Mouse (Mus musculus) liver, embryonic 11.5 days (tissue): Measurements from ENCODE around the gene Map2k6. TPM values are rescaled to one million over a fixed set of nuclear protein-coding genes. Genes with fewer than 3 reads are reported as not detected.

ENCODE experiments used
- ATAC-seq: fragments of 200-750 bp; cut with Nextera tagmentation; replicated peaks from 2 replicates; pipeline ENCODE4 v1.8.0; 2017; ENCODE audit warnings: moderate number of reproducible peaks, mild to moderate bottlenecking, moderate TSS enrichment, moderate library complexity; ENCODE audit not compliant: low FRiP score
- DNase-seq: peaks from one replicate; pipeline ENCODE4 v3.0.0-alpha.2; 2017; ENCODE audit warnings: low spot score
- H3K27ac ChIP-seq: fragments of 300-500 bp; sonication (generic); 2 replicates; pipeline ENCODE4 v1.5.1; 2014; ENCODE audit warnings: mild to moderate bottlenecking, low read depth, low read length, control low read depth
- H3K27me3 ChIP-seq: fragments of 300-500 bp; sonication (generic); replicated peaks from 2 replicates; pipeline ENCODE4 v1.6.1; 2014; ENCODE audit warnings: low read length, mixed read lengths; ENCODE audit not compliant: control insufficient read depth, insufficient read depth
- H3K36me3 ChIP-seq: fragments of 300-500 bp; sonication (generic); 2 replicates; pipeline ENCODE4 v1.6.1; 2014; ENCODE audit warnings: mild to moderate bottlenecking, low read length, moderate library complexity, mixed read lengths; ENCODE audit not compliant: control insufficient read depth, insufficient read depth
- H3K4me1 ChIP-seq: fragments of 300-500 bp; sonication (generic); replicated peaks from 2 replicates; pipeline ENCODE4 v1.6.1; 2014; ENCODE audit warnings: low read length, mixed read lengths; ENCODE audit not compliant: control insufficient read depth, insufficient read depth
- H3K4me2 ChIP-seq: fragments of 300-500 bp; sonication (generic); 2 replicates; pipeline ENCODE4 v1.6.1; 2014; ENCODE audit warnings: mild to moderate bottlenecking, control low read depth, moderate library complexity
- H3K4me3 ChIP-seq: fragments of 300-500 bp; sonication (generic); 2 replicates; pipeline ENCODE4 v1.5.1; 2014; ENCODE audit warnings: low read depth, low read length, control low read depth
- H3K9ac ChIP-seq: fragments of 300-500 bp; sonication (generic); 2 replicates; pipeline ENCODE4 v1.6.1; 2014; ENCODE audit warnings: low read depth, low read length, control low read depth
- H3K9me3 ChIP-seq: fragments of 300-500 bp; sonication (generic); 2 replicates; pipeline ENCODE4 v1.6.1; 2016; ENCODE audit warnings: low read length, inconsistent platforms, mixed read lengths; ENCODE audit not compliant: control insufficient read depth
- WGBS: fragments of 180-500 bp; shearing (Covaris S2); extraction: QIAGEN DNeasy Blood & Tissue Kit; methylation state at CpG from one replicate; pipeline ENCODE4 v1.1.7; 2014; 5-methylcytosine and 5-hydroxymethylcytosine counted together
- polyA plus RNA-seq: library from polyadenylated mRNA; unstranded; fragments of >200 nt; fragmentation: Nextera tagmentation; extraction: Ambion mirVana; gene quantifications from 2 replicates; pipeline ENCODE4 v1.2.1, GENCODE M21; 2014

The Map2k6 gene
- polyA plus RNA-seq, 1 experiment from 2014 or later = 15.0 TPM

- Histone ChIP-seq H3K36me3 (no peaks in the 10 kb centered on the region), H3K9ac (peak overlapping the region; percentile 61), H3K4me2 (peak overlapping the region; percentile 83), H3K27ac (peak overlapping the region; percentile 51; the same call in 1 of the 2 replicates), H3K4me3 (peak overlapping the region; percentile 41), H3K9me3 (no peaks in the 10 kb centered on the region), H3K4me1 (peaks cover 32% of the 10 kb centered on the region), H3K27me3 (no peaks in the 10 kb centered on the region)
- 28% methylated on average over 11 of the region's 11 CpGs for WGBS
- no peak for DNase-seq
- no peak; the same call in 1 of the 2 replicates for ATAC-seq
These were observed 50.3 kb downstream of the Map2k6 start for GRCm38 (mm10) chr11:110449183-110449582.

DNA sequence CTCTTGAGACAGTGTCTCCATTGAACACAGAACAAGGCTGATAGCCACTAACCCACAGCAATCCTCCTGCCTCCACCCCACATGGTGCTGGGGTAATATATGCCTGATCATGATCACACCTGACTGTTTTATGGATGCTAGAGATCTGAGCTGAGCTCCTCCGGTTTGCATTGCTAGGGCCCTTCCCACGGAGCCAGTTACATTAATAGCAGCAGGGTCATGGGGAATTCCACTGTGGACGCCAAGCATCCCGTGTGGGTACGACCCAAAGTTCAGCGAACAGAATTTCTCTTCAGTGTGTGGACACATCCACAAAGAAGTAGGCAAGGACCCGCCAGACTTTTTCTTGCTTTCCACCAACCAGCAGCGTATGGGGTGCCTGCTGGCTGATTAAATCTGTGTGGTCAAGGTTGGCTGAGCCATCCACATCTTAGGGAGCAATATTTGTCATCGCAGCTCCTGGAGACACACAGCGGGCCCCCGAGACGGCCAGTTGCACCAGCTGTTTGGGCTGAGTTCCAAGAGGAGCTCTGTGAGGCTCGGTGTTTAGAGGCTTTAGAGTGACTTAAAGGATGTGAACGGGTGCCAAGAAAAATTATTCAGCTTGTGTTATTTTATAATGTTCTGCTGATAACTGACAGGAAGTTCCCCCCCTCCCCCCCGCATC lies 51.3 kb downstream of the Map2k6 start:
- no peak overlapping the region for H3K9ac ChIP-seq

GRCm38 (mm10) chr11:110450758-110451121 lies 51.8 kb downstream of the Map2k6 start:
- ATAC-seq = no peak
- WGBS = 87% methylated on average over 4 of the region's 4 CpGs

More for the DNA sequence above, 51.3 kb downstream of the Map2k6 start:
- Histone ChIP-seq H3K4me3 (no peak overlapping the region), H3K27ac (no peak overlapping the region), H3K9me3 (no peaks in the 10 kb centered on the region), H3K36me3 (no peaks in the 10 kb centered on the region), H3K4me1 (peaks cover 32% of the 10 kb centered on the region), H3K4me2 (no peak overlapping the region), H3K27me3 (no peaks in the 10 kb centered on the region)
- DNase-seq = no peak
- no peak for ATAC-seq
- WGBS = 70% methylated on average over 15 of the region's 15 CpGs

GRCm38 (mm10) chr11:110451590-110451989 lies 52.7 kb downstream of the Map2k6 start:
- Histone ChIP-seq H3K9ac (no peak overlapping the region), H3K27me3 (no peaks in the 10 kb centered on the region), H3K4me3 (no peak overlapping the region), H3K9me3 (no peaks in the 10 kb centered on the region), H3K27ac (no peak overlapping the region), H3K4me2 (no peak overlapping the region), H3K4me1 (peaks cover 41% of the 10 kb centered on the region), H3K36me3 (no peaks in the 10 kb centered on the region)
- ATAC-seq = no peak
- DNase-seq = no peak
- WGBS = 67% methylated on average over 7 of the region's 7 CpGs

More at GRCm38 (mm10) chr11:110450758-110451121, 51.8 kb downstream of the Map2k6 start:
- Histone ChIP-seq H3K27ac (no peak overlapping the region), H3K9ac (no peak overlapping the region), H3K4me1 (peaks cover 35% of the 10 kb centered on the region), H3K9me3 (no peaks in the 10 kb centered on the region), H3K4me2 (no peak overlapping the region), H3K27me3 (no peaks in the 10 kb centered on the region), H3K4me3 (no peak overlapping the region), H3K36me3 (no peaks in the 10 kb centered on the region)
- DNase-seq = no peak

GRCm38 (mm10) chr11:110453445-110454154 lies 54.7 kb downstream of the Map2k6 start:
- DNase-seq = no peak
- Histone ChIP-seq H3K4me3 (no peak overlapping the region), H3K9ac (no peak overlapping the region), H3K36me3 (no peaks in the 10 kb centered on the region), H3K27me3 (no peaks in the 10 kb centered on the region), H3K4me1 (peaks cover 47% of the 10 kb centered on the region), H3K9me3 (no peaks in the 10 kb centered on the region), H3K4me2 (no peak overlapping the region), H3K27ac (no peak overlapping the region)
- ATAC-seq = no peak
- 87% methylated on average over 5 of the region's 5 CpGs for WGBS

GRCm38 (mm10) chr11:110457441-110457912 lies 58.6 kb downstream of the Map2k6 start:
- no peak overlapping the region for H3K4me3 ChIP-seq
- H3K4me1 ChIP-seq = peaks cover 63% of the 10 kb centered on the region
- H3K4me2 ChIP-seq = peak overlapping the region; percentile 34; the same call in 1 of the 2 replicates
- ATAC-seq (peak; percentile 86), DNase-seq (no peak)
- peak overlapping the region; percentile 68 for H3K27ac ChIP-seq
- WGBS = 49% methylated on average over 7 of the region's 7 CpGs
- H3K9me3 ChIP-seq = 0 out of 2 replicates have a peak, but pooled peaks cover 2% of the 10 kb centered on the region
- H3K36me3 ChIP-seq = no peaks in the 10 kb centered on the region; the same call in 1 of the 2 replicates
- no peaks in the 10 kb centered on the region for H3K27me3 ChIP-seq
- no peak overlapping the region for H3K9ac ChIP-seq

GRCm38 (mm10) chr11:110460480-110460879 lies 61.6 kb downstream of the Map2k6 start:
- Histone ChIP-seq H3K27me3 (no peaks in the 10 kb centered on the region), H3K27ac (peak overlapping the region; percentile 50; the same call in 1 of the 2 replicates), H3K4me1 (peaks cover 79% of the 10 kb centered on the region), H3K9ac (no peak overlapping the region), H3K9me3 (0 out of 2 replicates have a peak, but pooled peaks cover 2% of the 10 kb centered on the region), H3K4me2 (no peak overlapping the region), H3K4me3 (no peak overlapping the region), H3K36me3 (no peaks in the 10 kb centered on the region; the same call in 1 of the 2 replicates)
- ATAC-seq (no peak), DNase-seq (no peak)
- WGBS = 24% methylated on average over 2 of the region's 2 CpGs

- Histone ChIP-seq H3K36me3 (no peaks in the 10 kb centered on the region; the same call in 1 of the 2 replicates), H3K9ac (no peak overlapping the region), H3K4me3 (no peak overlapping the region), H3K4me1 (peaks cover 69% of the 10 kb centered on the region), H3K27me3 (no peaks in the 10 kb centered on the region), H3K27ac (peak overlapping the region; percentile 97), H3K4me2 (no peak overlapping the region), H3K9me3 (0 out of 2 replicates have a peak, but pooled peaks cover 2% of the 10 kb centered on the region)
- 82% methylated on average over 17 of the region's 17 CpGs for WGBS
- ATAC-seq = no peak
- no peak for DNase-seq
These were observed 62.8 kb downstream of the Map2k6 start for GRCm38 (mm10) chr11:110461560-110462331.
